Mouse (Mus musculus): ENCODE results near the gene Vmn1r211. TPM values are rescaled to one million over a fixed set of nuclear protein-coding genes. Genes with fewer than 3 reads are reported as not detected.
"Not testable (repeated sequence)": the region's sequence is repeated elsewhere in the genome, so short reads cannot be mapped to it uniquely, and the experiment has no call there.

Gene Vmn1r211
- total RNA-seq (2014; fragmentation: Nextera tagmentation) (not detected in 2 replicates), total RNA-seq (2017) (not detected in 2 replicates)

- ATAC-seq (replicated peaks; ENCODE audit: poor library complexity, severe bottlenecking) = no peak
These were observed at the start of gene Vmn1r211 for GRCm38 (mm10) chr13:22857461-22857860. Vmn1r211 (minus strand) TSS chr13:22857561.

GRCm38 (mm10) chr13:22884105-22884504, 26.7 kb upstream of the Vmn1r211 start, which contains the start of gene Vmn1r212:
Vmn1r212 (minus strand) TSS chr13:22884205.
- no peak for ATAC-seq (replicated peaks; ENCODE audit: poor library complexity, severe bottlenecking)

GRCm38 (mm10) chr13:22879257-22879656, 21.9 kb upstream of the Vmn1r211 start:
- ATAC-seq (replicated peaks; ENCODE audit: poor library complexity, severe bottlenecking) = no peak

GRCm38 (mm10) chr13:22854760-22855159, 2.6 kb downstream of the Vmn1r211 start:
- ATAC-seq (replicated peaks; ENCODE audit: poor library complexity, severe bottlenecking) = no peak

- ATAC-seq (replicated peaks; ENCODE audit: poor library complexity, severe bottlenecking) = no peak
These were observed 10.6 kb downstream of the Vmn1r211 start for GRCm38 (mm10) chr13:22846798-22847197.

- not testable (repeated sequence) for ATAC-seq (replicated peaks; ENCODE audit: poor library complexity, severe bottlenecking)
These were observed 13.1 kb downstream of the Vmn1r211 start for GRCm38 (mm10) chr13:22844304-22844703.

- no peak for ATAC-seq (replicated peaks; ENCODE audit: poor library complexity, severe bottlenecking)
These were observed 26.1 kb downstream of the Vmn1r211 start, which contains the start of gene Vmn1r210 for GRCm38 (mm10) chr13:22831248-22831647. Vmn1r210 (minus strand) TSS chr13:22831348.

- ATAC-seq (replicated peaks; ENCODE audit: poor library complexity, severe bottlenecking) = not testable (repeated sequence)
These were observed 28.0 kb downstream of the Vmn1r211 start for GRCm38 (mm10) chr13:22829395-22829794.

- ATAC-seq (replicated peaks; ENCODE audit: poor library complexity, severe bottlenecking) = not testable (repeated sequence)
These were observed 35.8 kb downstream of the Vmn1r211 start for GRCm38 (mm10) chr13:22821601-22822000.

GRCm38 (mm10) chr13:22809582-22809981, 47.8 kb downstream of the Vmn1r211 start, which contains the start of gene Vmn1r209:
Vmn1r209 (minus strand) TSS chr13:22809682.
- not testable (repeated sequence) for ATAC-seq (replicated peaks; ENCODE audit: poor library complexity, severe bottlenecking)

Other genes with a start within 250 kb of the Vmn1r211 start
- gene Vmn1r206, start 233.3 kb downstream of the Vmn1r211 start, total RNA-seq (2014; fragmentation: Nextera tagmentation) = not detected in 2 replicates
- not detected in 2 replicates for gene Vmn1r206, start 233.3 kb downstream of the Vmn1r211 start, total RNA-seq (2017)
- not detected in 2 replicates for gene Vmn1r207-ps, start 127.9 kb downstream of the Vmn1r211 start, total RNA-seq (2014; fragmentation: Nextera tagmentation)
- gene Vmn1r207-ps, start 127.9 kb downstream of the Vmn1r211 start, total RNA-seq (2017) = not detected in 2 replicates
- gene Vmn1r208, start 80.2 kb downstream of the Vmn1r211 start, total RNA-seq (2014; fragmentation: Nextera tagmentation) = not detected in 2 replicates
- not detected in 2 replicates for gene Vmn1r208, start 80.2 kb downstream of the Vmn1r211 start, total RNA-seq (2017)
- gene Vmn1r209, start 47.9 kb downstream of the Vmn1r211 start, total RNA-seq (2014; fragmentation: Nextera tagmentation) = not detected in 2 replicates
- gene Vmn1r209, start 47.9 kb downstream of the Vmn1r211 start, total RNA-seq (2017) = not detected in 2 replicates
- gene Vmn1r210, start 26.2 kb downstream of the Vmn1r211 start, total RNA-seq (2014; fragmentation: Nextera tagmentation) = not detected in 2 replicates
- gene Vmn1r210, start 26.2 kb downstream of the Vmn1r211 start, total RNA-seq (2017) = not detected in 2 replicates
- not detected in 2 replicates for gene Vmn1r212, start 26.6 kb upstream of the Vmn1r211 start, total RNA-seq (2014; fragmentation: Nextera tagmentation)
- not detected in 2 replicates for gene Vmn1r212, start 26.6 kb upstream of the Vmn1r211 start, total RNA-seq (2017)
- not detected in 2 replicates for gene Vmn1r213, start 150.1 kb upstream of the Vmn1r211 start, total RNA-seq (2014; fragmentation: Nextera tagmentation)
- not detected in 2 replicates for gene Vmn1r213, start 150.1 kb upstream of the Vmn1r211 start, total RNA-seq (2017)
- gene Vmn1r214, start 172.9 kb upstream of the Vmn1r211 start, total RNA-seq (2014; fragmentation: Nextera tagmentation) = not detected in 2 replicates
- gene Vmn1r214, start 172.9 kb upstream of the Vmn1r211 start, total RNA-seq (2017) = not detected in 2 replicates
- not detected in 2 replicates for gene Vmn1r215, start 210.5 kb upstream of the Vmn1r211 start, total RNA-seq (2014; fragmentation: Nextera tagmentation)
- not detected in 2 replicates for gene Vmn1r215, start 210.5 kb upstream of the Vmn1r211 start, total RNA-seq (2017)

Measured in granulocyte monocyte progenitor cell, adult 5-6 weeks (primary cell).